Mouse (Mus musculus) limb, embryonic 14.5 days (tissue): ENCODE measurements around the gene Unk. TPM values are rescaled to one million over a fixed set of nuclear protein-coding genes. Genes with fewer than 3 reads are reported as not detected.

Experiments used
- ATAC-seq: fragments of 200-750 bp; cut with Nextera tagmentation; 2 replicates; pipeline ENCODE4 v1.8.0; 2017; ENCODE audit warnings: low read depth, moderate number of reproducible peaks, moderate TSS enrichment; ENCODE audit not compliant: low FRiP score
- DNase-seq: peaks from one replicate; pipeline ENCODE4 v3.0.0-alpha.2; 2015; ENCODE audit warnings: low spot score
- H3K27ac ChIP-seq: fragments of 300-500 bp; sonication (generic); replicated peaks from 2 replicates; pipeline ENCODE4 v1.5.1; 2014; ENCODE audit warnings: low read depth, mild to moderate bottlenecking, low read length, moderate library complexity, mixed read lengths
- H3K27me3 ChIP-seq: fragments of 300-500 bp; sonication (generic); 2 replicates; pipeline ENCODE4 v1.6.1; 2014; ENCODE audit warnings: low read length, mixed read lengths; ENCODE audit not compliant: control insufficient read depth, insufficient read depth
- H3K36me3 ChIP-seq: fragments of 300-500 bp; sonication (generic); 2 replicates; pipeline ENCODE4 v1.6.1; 2014; ENCODE audit warnings: mild to moderate bottlenecking, low read length, moderate library complexity, mixed read lengths; ENCODE audit not compliant: control insufficient read depth, insufficient read depth
- H3K4me1 ChIP-seq: fragments of 300-500 bp; sonication (generic); 2 replicates; pipeline ENCODE4 v1.6.1; 2014; ENCODE audit warnings: antibody characterized with exemption, low read length, mixed read lengths; ENCODE audit not compliant: control insufficient read depth, insufficient read depth
- H3K4me2 ChIP-seq: fragments of 300-500 bp; sonication (generic); replicated peaks from 2 replicates; pipeline ENCODE4 v1.6.1; 2014; ENCODE audit warnings: low read depth, mild to moderate bottlenecking, low read length, moderate library complexity; ENCODE audit not compliant: severe bottlenecking
- H3K4me3 ChIP-seq: fragments of 300-500 bp; sonication (generic); replicated peaks from 2 replicates; pipeline ENCODE4 v1.5.1; 2014; ENCODE audit warnings: low read length
- H3K9ac ChIP-seq: fragments of 300-500 bp; sonication (generic); 2 replicates; pipeline ENCODE4 v1.6.1; 2014; ENCODE audit warnings: mild to moderate bottlenecking, low read depth, low read length, moderate library complexity; ENCODE audit not compliant: severe bottlenecking
- H3K9me3 ChIP-seq: fragments of 300-500 bp; sonication (generic); 2 replicates; pipeline ENCODE4 v1.6.1; 2016; ENCODE audit warnings: low read length; ENCODE audit not compliant: control insufficient read depth
- POLR2A ChIP-seq: fragments of 200-500 bp; IDR thresholded peaks from 2 replicates; pipeline ENCODE4 v1.8.0; 2012; ENCODE audit warnings: inconsistent platforms, mild to moderate bottlenecking, moderate library complexity, borderline replicate concordance; ENCODE audit not compliant: insufficient read depth, insufficient read length; ENCODE audit errors: extremely low read depth
- WGBS: fragments of 180-500 bp; shearing (Covaris S2); extraction: QIAGEN DNeasy Blood & Tissue Kit; methylation state at CpG from one replicate; pipeline ENCODE4 v1.1.7; 2014; 5-methylcytosine and 5-hydroxymethylcytosine counted together
- polyA plus RNA-seq, 2 experiments: library from polyadenylated mRNA; depleted of rRNA in 1 of 2; stranded (reverse) in 1 of 2; unstranded in 1 of 2; fragments of >200 nt; fragmentation: Nextera tagmentation in 1 of 2; extraction: Ambion mirVana in 1 of 2; gene quantifications; 2 replicates each; pipeline versions ENCODE4 v1.2.1 to v1.2.3; 2012 to 2014

Gene Unk
- polyA plus RNA-seq, 2 experiments: 33.1 to 80.3 TPM

DNA sequence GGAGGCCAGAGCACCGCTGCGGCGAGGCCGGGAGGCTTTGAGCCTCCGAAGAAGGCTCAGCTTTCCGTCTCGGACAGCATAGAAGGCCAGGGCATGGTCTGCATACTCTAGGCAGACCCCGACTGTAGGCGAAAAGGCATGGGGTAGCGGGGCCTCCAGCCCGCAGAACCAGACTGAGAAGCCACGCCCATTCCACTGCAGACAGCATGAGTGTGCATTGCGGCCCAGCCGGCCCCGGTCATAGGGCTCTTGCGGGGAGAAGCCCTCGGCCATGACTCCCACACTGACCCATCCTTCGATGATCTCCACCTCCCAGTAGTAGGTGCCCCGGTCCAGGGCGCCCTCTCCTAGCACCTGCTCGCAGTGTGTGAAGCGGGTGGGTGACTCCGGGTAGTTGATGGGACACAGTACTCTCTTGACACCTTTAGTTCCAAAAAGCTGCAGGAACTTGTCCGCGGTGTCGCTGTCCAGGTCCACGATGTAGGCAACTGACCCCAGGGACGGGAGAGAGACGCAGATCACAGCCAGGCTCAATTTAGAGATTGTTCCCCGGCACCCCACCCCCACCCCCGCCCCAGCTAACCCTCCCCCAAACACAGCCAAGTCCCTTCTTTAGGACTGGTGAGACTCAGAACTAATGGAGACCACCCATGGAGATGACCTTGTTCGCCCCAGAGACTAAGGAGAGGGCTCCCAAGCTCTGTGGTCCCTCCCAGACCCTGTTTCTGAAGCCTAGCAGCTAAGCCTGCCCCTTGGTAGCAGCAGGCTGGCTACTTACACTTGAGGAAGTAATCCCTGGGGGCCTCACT, 76.2 kb downstream of the Unk start:
- Histone ChIP-seq H3K4me2 (peak overlapping the region; percentile 69), H3K4me1 (peaks cover 55% of the 10 kb centered on the region), H3K27me3 (peaks cover 48% of the 10 kb centered on the region), H3K9me3 (no peaks in the 10 kb centered on the region), H3K9ac (0 out of 2 replicates have a peak overlapping the region, but pooled peaks have one; percentile 0), H3K27ac (no peak overlapping the region), H3K36me3 (no peaks in the 10 kb centered on the region), H3K4me3 (peak overlapping the region; percentile 9; the same call in 1 of the 2 replicates)
- DNase-seq (peak; percentile 28), ATAC-seq (no peak)
- no peak for TF ChIP-seq POLR2A
- WGBS: 29% methylated on average over 29 of the region's 32 CpGs

DNA sequence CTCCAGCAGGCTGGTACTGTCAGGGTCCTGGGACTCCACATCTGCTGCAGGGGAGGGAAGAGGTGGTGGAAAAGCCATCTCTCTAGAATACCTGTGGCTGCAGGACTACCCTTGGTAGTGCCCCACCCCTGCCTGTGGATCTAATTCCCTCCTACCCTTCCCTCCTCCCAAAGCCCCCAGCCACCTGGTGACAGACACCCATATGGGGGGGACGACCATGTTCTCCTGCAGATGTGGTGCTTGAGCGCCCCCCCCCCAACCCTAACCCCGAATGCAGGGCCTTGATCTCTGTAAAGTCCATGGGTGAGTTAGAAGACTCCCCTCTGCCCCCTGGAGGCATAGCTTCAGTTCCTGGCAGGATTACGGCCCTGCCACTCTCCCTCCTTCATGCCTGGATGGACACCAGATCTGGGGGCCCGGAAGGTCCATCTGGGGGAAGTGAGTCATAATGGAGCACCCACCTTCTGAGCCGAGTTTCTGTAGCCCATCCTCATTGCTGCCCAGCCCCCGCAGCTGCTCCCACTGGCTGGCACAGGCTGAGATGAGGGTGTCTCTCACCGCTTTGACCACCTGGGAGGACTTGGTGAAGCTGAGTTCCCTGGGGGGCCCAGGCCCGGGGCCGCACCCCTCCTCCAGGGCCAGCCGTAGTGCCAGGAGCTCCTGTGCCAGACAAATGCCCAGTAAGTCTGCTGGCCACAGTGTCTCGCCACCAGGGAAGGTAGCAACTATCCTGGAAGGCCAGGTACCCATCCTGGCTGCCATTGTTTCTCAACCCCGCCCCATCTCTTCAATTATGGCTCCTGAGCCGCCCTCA, 77.0 kb downstream of the Unk start:
- no peaks in the 10 kb centered on the region for H3K36me3 ChIP-seq
- peak overlapping the region; percentile 52 for H3K4me3 ChIP-seq
- 25% methylated on average over 13 of the region's 14 CpGs for WGBS
- no peak for TF ChIP-seq POLR2A
- no peaks in the 10 kb centered on the region for H3K9me3 ChIP-seq
- DNase-seq: no peak
- H3K27me3 ChIP-seq: peaks cover 48% of the 10 kb centered on the region
- peak overlapping the region; percentile 40; the same call in 1 of the 2 replicates for H3K9ac ChIP-seq
- H3K4me1 ChIP-seq: peaks cover 47% of the 10 kb centered on the region
- H3K4me2 ChIP-seq: peak overlapping the region; percentile 69
- no peak overlapping the region for H3K27ac ChIP-seq
- no peak for ATAC-seq

DNA sequence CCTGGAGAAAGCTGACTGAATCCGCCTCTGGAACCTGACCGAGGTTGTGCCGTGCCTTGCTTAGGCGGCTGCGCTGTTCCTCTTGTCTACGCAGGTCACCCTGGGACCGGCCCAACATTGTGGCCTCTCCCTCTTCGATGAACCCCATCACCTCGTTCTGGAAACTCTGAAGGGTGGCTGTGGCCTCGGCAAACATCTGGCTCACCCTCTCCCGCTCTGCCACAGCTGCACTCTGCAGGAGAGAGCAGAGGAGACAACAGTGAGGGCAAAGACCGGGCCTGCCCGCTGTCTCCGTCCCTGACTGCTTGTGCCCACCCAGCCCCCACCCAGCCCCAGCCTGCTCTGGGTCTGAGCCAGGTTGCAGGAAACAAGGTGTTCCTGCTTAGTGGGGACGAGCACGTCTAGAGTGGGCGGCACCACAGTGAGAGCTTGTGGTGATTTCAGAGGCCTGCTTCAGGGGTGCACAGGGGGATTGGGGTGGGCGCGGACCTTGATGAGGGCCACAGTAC, 77.7 kb downstream of the Unk start:
- peaks cover 43% of the 10 kb centered on the region for H3K4me1 ChIP-seq
- peak overlapping the region; percentile 69 for H3K4me2 ChIP-seq
- H3K27ac ChIP-seq: no peak overlapping the region
- WGBS: 13% methylated on average over 17 of the region's 19 CpGs
- ATAC-seq: no peak
- H3K4me3 ChIP-seq: peak overlapping the region; percentile 52
- H3K9me3 ChIP-seq: no peaks in the 10 kb centered on the region
- no peaks in the 10 kb centered on the region for H3K36me3 ChIP-seq
- TF ChIP-seq POLR2A: no peak
- DNase-seq: no peak
- H3K9ac ChIP-seq: peak overlapping the region; percentile 40; the same call in 1 of the 2 replicates
- peaks cover 48% of the 10 kb centered on the region for H3K27me3 ChIP-seq

DNA sequence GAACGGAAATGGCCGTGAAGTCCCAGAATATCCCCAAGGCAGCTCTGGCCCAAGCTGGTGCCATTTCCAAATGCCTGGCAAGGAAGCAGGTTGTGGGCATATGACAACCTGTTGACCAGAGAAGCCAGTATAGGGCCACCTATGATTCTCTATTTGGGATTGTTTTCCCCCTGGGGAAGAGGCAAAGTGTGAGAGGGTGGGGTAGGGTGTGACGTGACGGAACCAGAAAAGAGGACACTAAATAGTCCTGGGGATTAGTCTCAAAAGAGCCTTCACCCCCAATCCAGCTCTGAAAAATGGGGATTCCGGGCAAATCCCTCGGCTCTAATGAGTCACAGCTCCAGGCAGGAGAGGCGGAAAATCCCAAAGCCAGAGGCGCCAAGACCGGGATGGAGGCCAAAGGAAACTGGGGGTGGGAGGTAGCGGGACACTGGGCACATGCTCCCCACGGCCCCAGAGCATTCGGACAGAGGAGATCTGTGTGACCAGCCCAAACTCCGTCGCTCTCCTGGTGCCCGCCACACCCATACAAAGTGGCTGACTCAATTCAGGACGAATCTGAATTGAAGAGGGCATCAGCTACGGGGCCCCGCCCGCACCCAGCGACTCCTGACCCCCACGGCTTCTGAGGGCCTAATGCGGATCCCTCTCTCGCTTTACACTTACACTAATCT, 78.5 kb downstream of the Unk start:
- Histone ChIP-seq H3K4me2 (peak overlapping the region; percentile 69), H3K27me3 (peaks cover 48% of the 10 kb centered on the region), H3K9ac (peak overlapping the region; percentile 61), H3K4me1 (peaks cover 39% of the 10 kb centered on the region), H3K27ac (peak overlapping the region; percentile 15; the same call in 1 of the 2 replicates), H3K9me3 (no peaks in the 10 kb centered on the region), H3K36me3 (no peaks in the 10 kb centered on the region), H3K4me3 (peak overlapping the region; percentile 52)
- no peak for TF ChIP-seq POLR2A
- ATAC-seq: no peak
- DNase-seq: peak; percentile 39
- 10% methylated on average over 23 of the region's 23 CpGs for WGBS
